Mouse (Mus musculus): Measurements from ENCODE around the gene Igsf9. TPM values are rescaled to one million over a fixed set of nuclear protein-coding genes. Genes with fewer than 3 reads are reported as not detected.

The Igsf9 gene
- total RNA-seq (2012; rRNA removed) (0.12 and 0.13 TPM in 2 replicates), polyA plus RNA-seq (2012; ENCODE audit: insufficient read depth in 1 of 2, insufficient read length in 2 of 2, low read depth in 1 of 2, low replicate concordance in 2 of 2, missing spikeins in 1 of 2) (under 1 TPM in 1 of 2 experiments, not detected in 1; 0.38 TPM)

DNA sequence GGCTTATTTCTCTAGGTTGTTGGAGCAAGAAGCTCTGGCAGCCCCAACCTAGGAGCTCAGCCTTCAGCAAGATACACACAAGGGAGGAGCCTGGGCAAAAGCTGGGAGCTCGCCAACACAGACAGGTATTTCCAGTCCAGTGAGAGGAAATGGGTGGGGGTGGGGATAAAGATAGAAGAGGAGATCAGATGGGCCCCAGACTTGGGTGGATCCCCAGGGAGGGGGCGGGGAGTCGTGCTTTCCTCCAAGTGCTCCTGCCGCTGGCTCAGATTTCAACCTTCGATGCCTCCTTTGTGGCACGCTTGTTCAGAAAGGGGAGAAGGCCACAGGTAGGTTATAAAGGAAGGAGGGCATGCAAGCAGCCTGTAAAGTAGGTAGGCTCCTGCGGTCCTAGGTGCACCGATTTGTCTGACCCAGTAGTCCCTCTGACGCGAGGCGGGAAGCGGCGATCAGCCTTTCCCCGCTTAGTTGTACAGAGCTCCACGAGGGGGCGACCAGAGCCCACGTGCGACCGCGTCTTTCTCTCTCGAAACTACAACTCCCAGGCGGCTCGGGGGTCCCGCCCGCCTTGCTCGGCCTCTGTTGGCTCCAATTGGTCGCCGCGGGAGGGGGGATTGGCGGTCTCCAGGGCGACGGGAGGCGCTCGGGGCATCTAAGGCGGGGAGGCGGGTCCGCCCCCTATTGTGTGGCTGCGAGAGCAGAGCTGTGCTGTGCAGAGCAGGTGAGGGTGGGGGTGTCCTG lies at the start of gene Igsf9:
Gene Igsf9 (plus strand): TSS at position 249 of the 741 bp plus-strand sequence.
- peaks cover 0 to 3% of the 10 kb centered on the region in 2 experiments; a peak in 1 of 4 replicates for H3K4me1 ChIP-seq (ENCODE audit: control insufficient read depth in 1 of 2, insufficient read depth in 2 of 2, low read length in 2 of 2)
- H3K9me3 ChIP-seq (replicated peaks; ENCODE audit: insufficient read depth, low read length): no peaks in the 10 kb centered on the region
- TF ChIP-seq RAD21 (IDR thresholded peaks at IDR 0.05; ENCODE audit: low read depth, low read length): peak; percentile 24
- no peak; the same call in 1 of the 2 replicates for TF ChIP-seq KAT2A (conservative IDR thresholded peaks at IDR 0.05; ENCODE audit: low read depth, low read length)
- TF ChIP-seq SIN3A (IDR thresholded peaks at IDR 0.05; ENCODE audit: low read length): peak; percentile 50; the same call in 1 of the 2 replicates
- TF ChIP-seq CTCF (IDR thresholded peaks at IDR 0.05 in 2 of 3, conservative IDR thresholded peaks at IDR 0.05 in 1 of 3; ENCODE audit: control insufficient read depth in 1 of 3, insufficient read depth in 1 of 3, low read depth in 2 of 3, low read length in 3 of 3, poor library complexity in 1 of 3, severe bottlenecking in 1 of 3): peak in 2 of 3 experiments; percentile 38 to 47; a peak in 4 of 6 replicates
- TF ChIP-seq HCFC1 (IDR thresholded peaks at IDR 0.05; ENCODE audit: low read depth, low read length): peak; percentile 91
- peak in 1 of 2 experiments; percentile 22; a peak in 1 of 4 replicates for TF ChIP-seq EP300 (IDR thresholded peaks at IDR 0.05; ENCODE audit: low read depth in 1 of 2, low read length in 2 of 2)
- peak; percentile 8; the same call in 1 of the 2 replicates for TF ChIP-seq ETS1 (IDR thresholded peaks at IDR 0.05; ENCODE audit: low read depth, low read length)
- TF ChIP-seq MYC (IDR thresholded peaks at IDR 0.05; ENCODE audit: low read depth, low read length): 0 out of 2 replicates have a peak, but pooled peaks have one; percentile 52
- TF ChIP-seq ELF1 (IDR thresholded peaks at IDR 0.05; ENCODE audit: low read depth, low read length): no peak
- 0 out of 2 replicates have a peak, but pooled peaks have one; percentile 22 for TF ChIP-seq E2F4 (IDR thresholded peaks at IDR 0.05; ENCODE audit: borderline replicate concordance, low read depth, low read length)
- no peak for TF ChIP-seq MAX (IDR thresholded peaks at IDR 0.05; ENCODE audit: low read length)
- peak; percentile 68 for TF ChIP-seq MXI1 (IDR thresholded peaks at IDR 0.05; ENCODE audit: low read depth, low read length)
- TF ChIP-seq ZKSCAN1 (IDR thresholded peaks at IDR 0.05; ENCODE audit: low read depth, low read length): no peak
- no peak for TF ChIP-seq JUND (IDR thresholded peaks at IDR 0.05; ENCODE audit: low read depth, low read length)
- no peak for TF ChIP-seq MAFK (IDR thresholded peaks at IDR 0.05; ENCODE audit: borderline replicate concordance, low read depth, low read length)
- TF ChIP-seq POLR2AphosphoS5 (IDR thresholded peaks at IDR 0.05; ENCODE audit: borderline replicate concordance, low read depth, low read length): no peak
- no peak; a peak in 1 of 4 replicates for TF ChIP-seq POLR2A (IDR thresholded peaks at IDR 0.05; ENCODE audit: control insufficient read depth in 1 of 2, insufficient read depth in 1 of 2, low read depth in 1 of 2, low read length in 2 of 2, poor library complexity in 1 of 2)
- TF ChIP-seq TAL1 (IDR thresholded peaks at IDR 0.05; ENCODE audit: low read length): no peak
- TF ChIP-seq MAZ (IDR thresholded peaks at IDR 0.05; ENCODE audit: low read depth, low read length): no peak; the same call in 1 of the 2 replicates
- no peak for TF ChIP-seq CHD1 (IDR thresholded peaks at IDR 0.05; ENCODE audit: low read depth, low read length)
- TF ChIP-seq TCF12 (IDR thresholded peaks at IDR 0.05; ENCODE audit: low read depth, low read length): 0 out of 2 replicates have a peak, but pooled peaks have one; percentile 19
- DNase-seq (ENCODE audit: low read depth, low spot score): peak; percentile 82
- H3K79me2 ChIP-seq (ENCODE audit: control insufficient read depth, insufficient read depth, low read length, poor library complexity): no peaks in the 10 kb centered on the region
- peaks cover 4 to 10% of the 10 kb centered on the region in 2 experiments; a peak in 3 of 4 replicates for H3K27me3 ChIP-seq (ENCODE audit: control insufficient read depth in 1 of 2, insufficient read depth in 2 of 2, low read length in 2 of 2)
- H3K27ac ChIP-seq (ENCODE audit: control insufficient read depth, low read depth, low read length): no peak within 1 kb of the TSS
- H3K36me3 ChIP-seq (ENCODE audit: control insufficient read depth in 1 of 2, insufficient read depth in 2 of 2, low read length in 2 of 2): no peaks in the 10 kb centered on the region
- peak within 1 kb of the TSS in 1 of 2 experiments; percentile 48; a peak in 2 of 4 replicates for H3K4me3 ChIP-seq (ENCODE audit: control insufficient read depth in 1 of 2, insufficient read depth in 1 of 2, low read depth in 2 of 2, low read length in 2 of 2)
- H3K9ac ChIP-seq (ENCODE audit: control insufficient read depth, low read depth, low read length, poor library complexity, severe bottlenecking): peak within 1 kb of the TSS; percentile 2; the same call in 1 of the 2 replicates
